Mouse (Mus musculus) adrenal gland (tissue): ENCODE measurements around the gene Zkscan16.

Experiments used
- intact Hi-C: fragments of 180-260 bp; cut with DNase I; formaldehyde crosslinking; loops from one replicate; pipeline ENCODE4 v1.15.1; 2025

Gene Zkscan16

DNA sequence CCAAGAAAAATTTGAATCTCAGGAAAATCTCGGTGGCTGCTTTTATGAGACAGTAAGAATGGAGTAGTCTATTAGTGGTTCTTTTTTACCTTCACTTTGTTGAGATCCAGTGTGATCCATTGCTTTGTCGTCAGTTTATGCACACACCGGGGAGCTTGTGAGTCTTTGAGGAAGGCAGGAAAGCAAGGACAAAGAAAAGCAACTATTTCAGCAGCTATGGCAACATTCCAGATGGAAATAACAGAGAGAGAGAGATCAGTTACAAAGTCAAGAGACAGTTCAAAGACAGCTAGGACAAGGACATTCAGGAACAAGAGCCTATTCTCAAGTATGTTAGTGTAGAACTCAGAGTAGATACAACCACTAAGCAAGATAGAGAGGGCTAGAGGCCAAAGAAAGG lies 7.6 kb upstream of the Zkscan16 start:
- intact Hi-C loops, result no loop called here

GRCm38 (mm10) chr4:58941638-58942037 lies 1.8 kb upstream of the Zkscan16 start:
- intact Hi-C loops, result no loop called here

DNA sequence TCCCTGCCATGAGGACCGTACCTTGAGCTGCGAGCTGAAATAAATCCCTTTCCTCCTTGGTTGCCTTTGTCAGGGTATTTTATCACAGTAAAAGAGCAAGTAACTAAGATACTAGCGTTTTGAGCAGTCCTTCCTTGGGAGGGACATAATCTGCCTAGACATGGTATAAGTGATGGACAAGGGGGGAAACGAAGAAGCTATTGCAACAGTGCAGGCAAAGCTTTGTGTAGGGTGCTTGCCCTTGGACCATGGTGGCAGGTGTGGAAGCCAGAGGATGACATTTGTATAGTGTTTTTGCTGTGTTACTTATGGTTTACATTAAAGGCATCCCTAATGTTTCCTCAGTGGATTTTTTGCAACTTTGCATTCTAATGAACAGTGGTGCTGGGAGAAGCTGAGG lies 486 bp upstream of the Zkscan16 start:
- intact Hi-C loops, result no loop called here

GRCm38 (mm10) chr4:58944206-58944553 lies 752 bp downstream of the Zkscan16 start:
- intact Hi-C loops, result no loop called here

DNA sequence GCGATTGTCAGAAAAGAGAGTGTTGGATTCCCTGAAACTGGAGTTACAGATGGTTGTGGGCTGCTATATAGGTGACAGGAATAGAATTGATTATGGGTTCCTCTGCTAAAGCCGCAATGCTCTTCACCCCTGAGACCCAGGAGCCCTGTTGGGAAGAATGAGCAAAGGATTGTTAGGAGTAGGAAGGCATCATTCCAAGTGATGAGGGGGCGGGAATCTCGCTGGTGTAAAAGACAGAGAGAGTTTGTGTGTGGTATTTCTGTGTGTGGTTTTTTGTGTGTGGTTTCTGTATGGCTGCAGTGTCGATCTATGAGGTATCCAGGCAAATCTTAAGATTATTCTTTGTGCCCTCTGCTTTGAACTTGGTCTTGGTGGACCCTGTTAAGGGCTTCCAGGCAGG lies 1.3 kb downstream of the Zkscan16 start:
- intact Hi-C loops, result no loop called here

- intact Hi-C loops, result no loop called here
Measured at GRCm38 (mm10) chr4:58948391-58948790, 5.0 kb downstream of the Zkscan16 start.

DNA sequence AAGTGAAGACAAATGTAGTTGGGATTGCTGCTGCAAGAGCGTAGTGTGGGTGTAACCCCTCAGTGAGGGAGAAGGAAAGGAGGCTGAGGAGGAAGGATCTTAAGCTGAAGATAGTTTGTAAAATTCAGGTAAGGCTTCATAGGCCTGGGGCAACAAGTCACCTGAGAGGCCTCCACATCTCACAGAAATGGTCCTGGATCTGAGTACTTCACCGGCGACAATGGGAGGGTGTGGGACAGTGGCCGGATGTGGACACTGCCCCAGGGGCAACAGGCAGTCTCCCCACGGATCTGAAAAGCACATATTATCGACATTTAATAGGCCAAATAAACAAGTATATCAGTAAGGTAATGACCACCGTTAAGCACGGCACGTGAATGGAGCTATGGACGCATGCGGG lies 9.2 kb downstream of the Zkscan16 start:
- intact Hi-C loops, result no loop called here

GRCm38 (mm10) chr4:58961719-58962118 lies 18.3 kb downstream of the Zkscan16 start:
- intact Hi-C loops, result no loop called here

DNA sequence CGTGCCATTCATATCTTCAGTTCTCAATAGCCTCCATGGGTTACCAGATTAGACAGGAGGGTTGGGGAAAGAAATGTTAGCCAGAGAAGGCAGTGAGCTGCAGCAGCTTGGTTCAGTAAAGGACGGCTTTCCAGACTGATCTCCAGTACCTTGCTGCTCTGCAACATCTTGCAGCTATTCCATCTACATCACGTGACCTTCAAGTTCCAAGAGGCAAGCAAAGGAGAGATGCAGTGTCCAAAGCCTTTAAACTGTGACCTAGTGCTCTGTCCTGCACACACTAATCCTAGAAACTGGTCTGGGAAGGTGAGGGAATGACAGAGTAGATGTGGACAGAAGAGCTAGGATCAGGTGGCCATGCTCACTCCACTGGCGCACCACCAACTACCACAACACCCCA lies 19.8 kb downstream of the Zkscan16 start:
- intact Hi-C loops, result no loop called here

- intact Hi-C loops, result no loop called here
Measured at GRCm38 (mm10) chr4:58965136-58965535, 21.7 kb downstream of the Zkscan16 start.

GRCm38 (mm10) chr4:58970678-58971077 lies 27.2 kb downstream of the Zkscan16 start:
- intact Hi-C loops, result no loop called here

- intact Hi-C loops, result no loop called here
Measured at GRCm38 (mm10) chr4:58975711-58976110, 32.3 kb downstream of the Zkscan16 start.

- intact Hi-C loops, result no loop called here
Measured at GRCm38 (mm10) chr4:58981421-58981820, 38.0 kb downstream of the Zkscan16 start.

GRCm38 (mm10) chr4:58982806-58983205 lies 39.4 kb downstream of the Zkscan16 start:
- intact Hi-C loops, result no loop called here

GRCm38 (mm10) chr4:58985157-58985648 lies 41.8 kb downstream of the Zkscan16 start:
- intact Hi-C loops, result loop anchor here (1.0 to 2.0 kb wide), 2 partner anchors 14 to 51 kb away; no protein-coding TSS in a partner anchor

DNA sequence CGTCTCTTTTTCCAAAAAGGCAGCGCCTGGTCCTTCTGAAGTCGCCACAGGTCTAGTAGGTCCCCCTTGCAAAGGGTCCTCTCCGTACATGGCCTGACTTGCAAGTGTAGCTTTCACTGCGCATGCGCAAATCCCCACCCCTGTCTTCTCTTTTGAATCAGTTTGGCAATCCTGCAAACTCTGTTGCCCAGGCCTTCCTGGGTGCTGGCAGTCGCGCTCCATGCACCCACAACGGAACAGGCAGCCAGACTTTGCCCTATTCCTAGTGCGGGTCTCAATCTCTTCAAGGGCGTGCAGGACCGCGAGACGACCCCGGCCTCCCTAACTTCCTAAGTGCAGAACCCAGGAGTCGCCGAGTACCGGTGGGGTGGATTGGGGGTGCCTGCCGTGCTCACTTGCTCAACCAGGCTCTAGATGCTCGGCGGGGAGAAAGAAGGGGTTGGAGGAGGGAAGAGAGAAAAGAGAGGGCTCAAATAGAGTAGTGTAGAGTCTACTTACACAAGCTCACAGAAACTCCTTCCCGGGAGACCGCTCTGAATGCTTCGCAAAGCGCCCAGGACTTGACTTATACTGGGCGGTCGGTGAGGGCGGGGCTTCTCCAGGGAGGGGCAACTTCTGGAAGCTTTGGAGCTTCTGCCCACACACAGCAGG lies 43.2 kb downstream of the Zkscan16 start, which contains the start of gene Ptgr1:
Gene Ptgr1 (minus strand): TSS at position 580 of the 651 bp plus-strand sequence.
- intact Hi-C loops, result no loop called here

GRCm38 (mm10) chr4:58989303-58989898 lies 46.0 kb downstream of the Zkscan16 start:
- intact Hi-C loops, result no loop called here

DNA sequence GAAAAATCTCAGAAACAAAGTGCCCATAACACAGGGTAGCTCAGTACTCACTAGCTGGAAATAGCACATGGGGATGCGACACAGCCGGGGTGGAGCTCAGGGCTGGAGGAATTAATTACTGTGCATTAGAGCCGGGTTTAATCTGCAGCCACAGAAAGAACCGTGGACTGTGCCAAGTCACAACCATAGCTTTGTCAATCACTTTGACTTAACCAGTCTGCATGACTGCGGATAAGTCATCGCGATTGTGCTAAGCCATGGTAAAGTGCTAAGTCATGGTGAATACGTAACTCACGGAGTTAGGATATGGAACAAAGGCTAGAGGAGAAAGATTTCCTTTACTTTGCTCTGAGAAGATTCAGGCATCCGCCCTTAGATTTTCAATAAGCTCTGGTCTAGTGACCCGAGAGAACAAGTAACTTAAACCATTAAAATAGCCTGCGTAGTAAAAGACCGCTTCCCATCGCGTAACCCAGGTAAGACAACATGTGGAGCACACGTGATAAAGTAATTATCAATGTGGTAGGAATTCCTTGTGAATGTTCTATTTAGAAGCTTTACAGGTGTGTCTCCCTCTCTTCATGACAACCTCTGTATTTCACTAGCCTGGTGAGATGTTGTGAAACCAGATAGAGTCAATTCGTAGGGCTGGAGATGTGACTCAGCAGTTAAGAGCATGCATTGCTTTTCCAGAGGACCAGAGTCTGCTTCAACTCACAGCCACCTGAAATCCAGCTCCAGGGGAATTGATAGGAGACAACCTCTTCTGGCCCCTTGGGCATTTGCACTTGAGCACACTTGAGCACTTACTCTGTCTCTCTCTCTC lies 47.4 kb downstream of the Zkscan16 start:
- intact Hi-C loops, result no loop called here

GRCm38 (mm10) chr4:58992195-58992594 lies 48.8 kb downstream of the Zkscan16 start:
- intact Hi-C loops, result no loop called here

DNA sequence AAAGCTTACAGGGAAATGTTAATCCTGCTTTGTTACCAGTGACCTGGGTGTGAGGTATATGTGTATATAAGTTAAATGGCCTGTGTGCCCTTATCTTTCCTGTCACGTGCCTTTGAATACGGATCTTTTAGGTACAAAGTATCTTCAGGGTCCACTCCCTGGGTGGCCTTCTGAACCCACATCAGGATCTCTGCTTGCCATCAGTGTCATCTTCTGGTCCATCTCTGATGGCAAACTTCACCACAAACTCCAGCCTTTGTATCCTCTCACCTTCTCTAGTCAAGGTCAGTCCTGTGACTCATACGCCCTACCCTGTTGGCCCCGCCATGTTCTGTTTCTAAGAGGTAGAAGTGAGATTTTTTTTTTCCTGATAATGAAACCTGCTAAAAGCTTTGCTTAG lies 51.3 kb downstream of the Zkscan16 start, which contains the start of gene Dnajc25:
Gene Dnajc25 (plus strand): TSS at position 301 of the 400 bp plus-strand sequence.
- intact Hi-C loops, result no loop called here

DNA sequence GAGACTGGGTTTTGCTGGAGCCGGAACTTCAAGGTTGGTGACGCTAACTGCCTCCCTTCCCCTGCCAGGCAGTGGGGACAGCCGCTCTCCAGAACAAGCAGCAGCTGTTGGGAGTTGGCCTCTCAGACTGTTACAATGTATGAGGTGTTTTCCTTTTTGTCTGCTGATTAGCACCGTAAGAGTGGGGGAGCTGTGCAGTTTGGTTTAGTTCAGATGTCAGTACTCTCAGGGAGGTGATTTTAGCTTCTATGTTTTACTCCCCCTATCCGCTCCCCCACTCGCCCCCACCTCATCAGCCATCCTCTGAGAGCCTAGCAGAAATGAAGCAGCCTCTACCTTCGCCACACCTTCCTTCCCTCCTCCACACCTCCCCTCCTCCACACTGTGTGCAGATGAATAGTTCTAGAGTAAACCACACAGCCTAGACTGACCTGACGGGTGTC lies 51.8 kb downstream of the Zkscan16 start:
- intact Hi-C loops, result no loop called here

DNA sequence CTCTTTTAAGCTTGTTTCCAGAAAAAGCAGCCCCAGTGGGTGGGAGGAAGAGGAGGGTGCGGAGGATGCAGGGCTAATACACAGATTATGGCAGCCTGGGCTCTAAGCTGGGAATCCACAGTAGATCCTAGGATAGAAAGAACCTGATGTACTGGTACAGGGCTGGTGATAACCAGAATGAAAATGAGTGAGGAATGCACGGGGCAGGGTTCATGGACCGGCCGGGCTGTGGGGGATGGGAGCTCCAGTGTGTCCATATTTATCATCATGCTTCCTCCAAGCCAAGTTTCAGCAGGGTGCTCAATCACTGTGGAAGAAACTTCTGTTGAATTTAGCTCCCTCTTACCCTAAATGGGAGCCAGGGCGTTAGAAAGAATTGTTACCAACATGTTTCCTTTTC lies 53.7 kb downstream of the Zkscan16 start:
- intact Hi-C loops, result no loop called here
